Mouse (Mus musculus) erythroblast, embryonic 14.5 days (primary cell): ENCODE results near the gene Zfp638. TPM values are rescaled to one million over a fixed set of nuclear protein-coding genes. Genes with fewer than 3 reads are reported as not detected.
"Not testable (repeated sequence)": the region's sequence is repeated elsewhere in the genome, so short reads cannot be mapped to it uniquely, and the experiment has no call there.

Experiments used
- H3K27me3 ChIP-seq: 2 replicates; pipeline ENCODE4 v1.6.1; 2012; ENCODE audit warnings: inconsistent platforms; ENCODE audit not compliant: control insufficient read depth
- H3K36me3 ChIP-seq: 2 replicates; pipeline ENCODE4 v1.6.1; 2012; ENCODE audit warnings: mild to moderate bottlenecking, inconsistent platforms; ENCODE audit not compliant: control insufficient read depth
- H3K4me1 ChIP-seq: 2 replicates; pipeline ENCODE4 v1.6.1; 2012; ENCODE audit warnings: inconsistent platforms; ENCODE audit not compliant: control insufficient read depth
- H3K4me3 ChIP-seq: replicated peaks from 2 replicates; pipeline ENCODE3; 2012; ENCODE audit warnings: moderate library complexity, mild to moderate bottlenecking, inconsistent platforms
- H3K9me3 ChIP-seq: 2 replicates; pipeline ENCODE4 v1.6.1; 2012; ENCODE audit warnings: low read length, inconsistent platforms, mixed read lengths; ENCODE audit not compliant: control insufficient read depth
- GATA1 ChIP-seq: IDR thresholded peaks from 2 replicates; pipeline ENCODE4 v1.6.1; 2012; ENCODE audit warnings: low read length, inconsistent platforms, mixed read lengths
- TAL1 ChIP-seq: IDR thresholded peaks from 3 replicates; pipeline ENCODE4 v1.6.1; 2012; ENCODE audit warnings: low read length, inconsistent platforms, mixed read lengths
- polyA plus RNA-seq: library from polyadenylated mRNA; stranded (reverse); fragments of >175 nt; gene quantifications from 2 replicates; pipeline ENCODE4 v1.2.3, GENCODE M21; 2012

Gene Zfp638
- 0.13 and 0.57 TPM in 2 replicates for polyA plus RNA-seq

DNA sequence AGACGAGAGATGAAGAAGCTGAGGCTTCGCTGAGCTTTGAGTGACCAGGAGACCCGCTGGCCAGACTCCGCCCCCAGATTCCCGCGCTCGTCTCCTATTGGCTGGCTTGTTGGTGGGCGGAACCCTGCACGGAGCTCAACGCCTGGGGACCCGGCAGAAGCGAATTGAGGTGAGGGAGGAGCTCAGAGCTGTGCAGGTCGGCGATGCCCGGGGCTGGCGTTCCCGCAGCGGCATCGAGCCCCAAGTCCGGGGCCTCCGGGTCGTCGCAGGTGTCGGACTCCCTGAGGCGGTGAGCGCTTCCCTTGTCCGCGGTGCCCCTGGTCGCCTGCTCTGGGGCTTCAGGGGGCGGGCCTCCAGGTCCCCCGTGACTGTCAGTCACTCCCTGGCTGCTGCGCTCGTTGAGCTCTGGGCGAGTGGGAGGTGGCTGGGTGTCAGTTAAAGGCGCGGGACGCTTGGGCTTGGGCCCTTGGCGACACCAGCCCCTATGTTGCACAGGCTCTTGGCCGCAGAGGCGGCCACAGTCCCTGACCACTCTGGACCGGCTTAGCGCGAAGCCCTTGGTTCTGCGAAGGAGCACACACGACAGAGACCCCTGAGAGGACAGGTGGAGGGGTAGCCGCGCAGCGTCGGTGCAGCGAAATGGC lies at the start of gene Zfp638:
Zfp638 (plus strand) TSS at position 156 of the 644 bp plus-strand sequence.
- TF ChIP-seq GATA1: no peak
- no peak for TF ChIP-seq TAL1
- no peaks in the 10 kb centered on the region for H3K36me3 ChIP-seq
- peaks cover 21% of the 10 kb centered on the region for H3K4me1 ChIP-seq
- peaks cover 5% of the 10 kb centered on the region; the same call in 1 of the 2 replicates for H3K27me3 ChIP-seq
- no peaks in the 10 kb centered on the region for H3K9me3 ChIP-seq
- peak within 1 kb of the TSS; percentile 72 for H3K4me3 ChIP-seq

GRCm38 (mm10) chr6:83818996-83819395 lies 47.9 kb upstream of the Zfp638 start:
- no peaks in the 10 kb centered on the region for H3K27me3 ChIP-seq
- no peaks in the 10 kb centered on the region; the same call in 1 of the 2 replicates for H3K9me3 ChIP-seq
- peaks cover under 1% of the 10 kb centered on the region for H3K36me3 ChIP-seq
- TF ChIP-seq GATA1: no peak
- no peaks in the 10 kb centered on the region for H3K4me1 ChIP-seq
- H3K4me3 ChIP-seq: no peak overlapping the region

DNA sequence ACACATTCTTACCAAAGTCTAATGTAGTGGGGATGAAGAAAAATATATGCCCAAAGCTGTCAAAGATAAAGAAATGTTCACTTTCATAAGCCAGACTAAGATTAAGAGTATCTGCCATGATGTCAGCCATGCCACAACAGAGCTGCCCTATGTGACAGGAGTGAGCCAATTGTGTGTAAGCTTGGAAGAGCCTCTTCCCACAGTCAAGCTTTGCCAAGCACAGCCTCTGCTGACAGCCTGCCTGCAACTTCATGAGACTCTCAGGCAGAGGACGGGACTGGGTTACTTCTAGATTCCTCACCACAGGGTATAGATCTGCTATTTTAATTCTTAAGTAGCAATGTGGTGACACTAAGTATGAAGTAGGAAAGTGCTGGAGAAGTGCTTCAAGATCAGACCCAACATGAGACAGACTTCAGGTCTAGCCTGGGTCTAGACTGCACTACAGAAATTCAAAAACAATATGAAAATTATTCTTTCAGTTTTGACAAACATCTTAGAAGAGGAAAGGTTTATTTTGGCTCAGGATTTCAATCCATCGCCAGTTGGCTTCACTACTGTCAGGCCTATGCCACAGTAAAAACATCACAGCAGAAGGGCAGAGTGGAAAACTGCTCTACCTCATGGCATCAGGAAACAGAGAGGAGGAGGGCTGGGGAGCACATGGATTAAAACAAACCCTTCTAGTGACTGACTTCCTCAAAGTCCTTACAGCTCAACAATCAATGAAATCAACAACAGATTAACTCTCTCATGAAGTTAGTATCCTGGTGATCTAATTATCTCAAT lies 46.0 kb upstream of the Zfp638 start:
- H3K4me3 ChIP-seq: no peak overlapping the region
- no peaks in the 10 kb centered on the region for H3K9me3 ChIP-seq
- H3K27me3 ChIP-seq: no peaks in the 10 kb centered on the region
- TF ChIP-seq GATA1 (no peak), TAL1 (no peak)
- H3K36me3 ChIP-seq: no peaks in the 10 kb centered on the region
- H3K4me1 ChIP-seq: no peaks in the 10 kb centered on the region

- H3K36me3 ChIP-seq: no peaks in the 10 kb centered on the region
- TF ChIP-seq TAL1 (no peak), GATA1 (no peak)
- H3K4me3 ChIP-seq: no peak overlapping the region
- no peaks in the 10 kb centered on the region for H3K9me3 ChIP-seq
- no peaks in the 10 kb centered on the region for H3K27me3 ChIP-seq
- no peaks in the 10 kb centered on the region for H3K4me1 ChIP-seq
Observed at GRCm38 (mm10) chr6:83821856-83822255, 45.1 kb upstream of the Zfp638 start.

DNA sequence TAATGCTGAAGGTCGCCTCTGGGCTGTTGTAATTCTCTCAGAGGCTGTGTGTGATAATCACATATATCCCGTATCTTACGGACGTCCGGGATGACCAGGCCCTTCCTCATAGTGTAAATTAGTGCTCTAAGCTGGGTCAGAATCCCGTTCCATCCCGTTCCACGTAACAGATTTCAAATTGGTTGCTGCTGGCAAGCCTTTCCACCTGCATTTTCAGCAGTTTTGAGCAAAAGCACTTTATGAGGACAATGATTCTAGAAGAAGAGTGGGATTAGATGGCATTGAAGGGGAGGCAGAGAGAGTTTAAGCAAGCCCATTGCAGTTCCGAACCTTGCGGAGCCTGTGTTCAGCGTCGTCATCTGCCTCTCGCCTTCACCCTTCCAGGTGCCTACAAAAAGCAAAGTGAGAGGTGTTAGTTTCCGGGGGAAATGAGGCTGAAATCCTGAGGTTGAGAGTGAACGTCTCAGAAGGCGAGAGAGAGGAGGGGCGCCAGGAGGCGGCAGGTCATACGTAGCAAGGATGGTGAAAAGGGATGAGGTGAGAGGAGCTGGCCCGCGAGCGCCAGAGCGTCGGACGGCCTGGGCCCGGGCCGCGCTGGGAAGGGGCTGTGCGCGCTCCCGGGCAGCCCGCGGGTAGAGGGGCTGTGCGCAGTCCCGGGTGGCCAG lies 35.8 kb upstream of the Zfp638 start:
- Histone ChIP-seq H3K4me1 (peaks cover 19% of the 10 kb centered on the region), H3K4me3 (peak overlapping the region; percentile 74), H3K9me3 (no peaks in the 10 kb centered on the region), H3K27me3 (no peaks in the 10 kb centered on the region), H3K36me3 (no peaks in the 10 kb centered on the region)
- no peak for TF ChIP-seq GATA1
- no peak for TF ChIP-seq TAL1

- Histone ChIP-seq H3K4me1 (peaks cover 19% of the 10 kb centered on the region), H3K27me3 (no peaks in the 10 kb centered on the region), H3K9me3 (no peaks in the 10 kb centered on the region), H3K4me3 (peak within 1 kb of the TSS; percentile 74), H3K36me3 (no peaks in the 10 kb centered on the region)
- TF ChIP-seq GATA1 (no peak), TAL1 (no peak)
Observed at GRCm38 (mm10) chr6:83831606-83832123, 35.2 kb upstream of the Zfp638 start, which contains the start of gene Paip2b. Paip2b (minus strand) TSS chr6:83831741.

- not testable (repeated sequence) for H3K36me3 ChIP-seq, H3K27me3 ChIP-seq, H3K9me3 ChIP-seq
- peaks cover 19% of the 10 kb centered on the region for H3K4me1 ChIP-seq
- peak overlapping the region; percentile 74 for H3K4me3 ChIP-seq
Observed at GRCm38 (mm10) chr6:83832393-83832792, 34.5 kb upstream of the Zfp638 start.

DNA sequence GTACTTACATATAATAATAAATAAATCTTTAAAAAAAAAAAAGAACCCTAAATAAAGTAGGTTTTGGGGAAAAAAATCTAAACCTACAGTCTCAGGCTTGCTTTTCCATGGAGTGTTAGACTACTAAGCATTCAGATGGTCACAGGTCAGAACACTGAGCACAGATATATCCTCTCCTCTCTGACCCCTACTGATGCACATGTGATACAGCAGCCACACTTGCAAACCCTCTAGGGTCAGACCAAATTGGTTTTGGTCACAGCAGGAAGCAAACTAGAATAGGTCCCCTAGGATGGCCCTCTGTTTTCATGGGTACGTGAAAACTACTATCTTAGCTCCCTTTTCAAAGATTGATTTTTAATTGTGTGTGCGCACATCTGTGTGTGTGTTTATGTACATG lies 30.1 kb upstream of the Zfp638 start:
- TF ChIP-seq GATA1 (no peak), TAL1 (no peak)
- H3K9me3 ChIP-seq: no peaks in the 10 kb centered on the region
- no peak overlapping the region for H3K4me3 ChIP-seq
- H3K36me3 ChIP-seq: no peaks in the 10 kb centered on the region
- no peaks in the 10 kb centered on the region for H3K27me3 ChIP-seq
- H3K4me1 ChIP-seq: peaks cover 8% of the 10 kb centered on the region

GRCm38 (mm10) chr6:83838046-83838445 lies 28.9 kb upstream of the Zfp638 start:
- H3K27me3 ChIP-seq: no peaks in the 10 kb centered on the region
- TF ChIP-seq TAL1: no peak
- TF ChIP-seq GATA1: no peak
- H3K4me1 ChIP-seq: no peaks in the 10 kb centered on the region
- H3K4me3 ChIP-seq: no peak overlapping the region
- H3K9me3 ChIP-seq: no peaks in the 10 kb centered on the region
- no peaks in the 10 kb centered on the region for H3K36me3 ChIP-seq
